Mouse (Mus musculus) right cerebral cortex, adult 2 months (tissue): Measurements from ENCODE around the gene Sp7.

Source experiments
- DNase-seq, 2 experiments: peaks; one replicate each; pipeline ENCODE4 v3.0.0; 2021 to 2022; ENCODE audit warnings: low spot score in 2 of 2

Sp7 gene

GRCm38 (mm10) chr15:102366733-102367344 is at the start of gene Sp7:
TSS of gene Sp7 (minus strand) at chr15:102367182.
- no peak for DNase-seq

GRCm38 (mm10) chr15:102413687-102414086 is 46.7 kb upstream of the Sp7 start:
- no peak for DNase-seq

- DNase-seq = no peak
Observed at GRCm38 (mm10) chr15:102411077-102411476, 44.1 kb upstream of the Sp7 start.

- DNase-seq = no peak
Observed at GRCm38 (mm10) chr15:102409286-102409685, 42.3 kb upstream of the Sp7 start.

GRCm38 (mm10) chr15:102408558-102409130 is 41.7 kb upstream of the Sp7 start:
- no peak for DNase-seq

GRCm38 (mm10) chr15:102407681-102408557 is 40.9 kb upstream of the Sp7 start:
- no peak for DNase-seq

GRCm38 (mm10) chr15:102406912-102407580 is 40.1 kb upstream of the Sp7 start:
- DNase-seq = no peak

GRCm38 (mm10) chr15:102406196-102406911 is 39.4 kb upstream of the Sp7 start:
- DNase-seq = peak; percentile 30 to 52

GRCm38 (mm10) chr15:102405489-102406195 is 38.7 kb upstream of the Sp7 start, which contains the start of gene Sp1:
TSS of gene Sp1 (plus strand) at chr15:102406143.
- DNase-seq = peak; percentile 100

GRCm38 (mm10) chr15:102404608-102405488 is 37.9 kb upstream of the Sp7 start:
- no peak for DNase-seq

GRCm38 (mm10) chr15:102402210-102402609 is 35.2 kb upstream of the Sp7 start:
- no peak for DNase-seq

- no peak for DNase-seq
Observed at GRCm38 (mm10) chr15:102401278-102401677, 34.3 kb upstream of the Sp7 start.

GRCm38 (mm10) chr15:102400476-102401045 is 33.6 kb upstream of the Sp7 start:
- no peak for DNase-seq

- DNase-seq = peak; percentile 53 to 57
Observed at GRCm38 (mm10) chr15:102399229-102400221, 32.5 kb upstream of the Sp7 start.

GRCm38 (mm10) chr15:102398629-102399028 is 31.6 kb upstream of the Sp7 start:
- DNase-seq = no peak

GRCm38 (mm10) chr15:102395061-102395460 is 28.1 kb upstream of the Sp7 start:
- no peak for DNase-seq

GRCm38 (mm10) chr15:102393584-102394014 is 26.6 kb upstream of the Sp7 start:
- DNase-seq = no peak

GRCm38 (mm10) chr15:102392520-102392919 is 25.5 kb upstream of the Sp7 start:
- no peak for DNase-seq
